Mouse (Mus musculus) macrophage (primary cell): ENCODE data around the gene Nfatc2. TPM values are rescaled to one million over a fixed set of nuclear protein-coding genes. Genes with fewer than 3 reads are reported as not detected.
A peak's percentile ranks its signal among the peaks of the same experiment; 100 is the strongest.

Source experiments
- H3K27ac ChIP-seq: fragments of 350-480 bp; formaldehyde crosslinking; 2 replicates; pipeline ENCODE4 v1.9.0; 2021
- H3K36me3 ChIP-seq: fragments of 350-480 bp; formaldehyde crosslinking; 2 replicates; pipeline ENCODE4 v1.9.0; 2021; ENCODE audit errors: inconsistent target
- H3K4me3 ChIP-seq: fragments of 350-480 bp; formaldehyde crosslinking; 2 replicates; pipeline ENCODE4 v1.9.0; 2021; ENCODE audit errors: inconsistent target
- H3K79me2 ChIP-seq: fragments of 350-480 bp; formaldehyde crosslinking; 2 replicates; pipeline ENCODE4 v1.9.0; 2021; ENCODE audit errors: inconsistent target
- WGBS: methylation state at CpG from one replicate; pipeline ENCODE4 v1.1.7; 2026; ENCODE audit warnings: inconsistent platforms; ENCODE audit not compliant: missing documents; 5-methylcytosine and 5-hydroxymethylcytosine counted together
- polyA plus RNA-seq: library from polyadenylated mRNA; stranded (reverse); fragments of 250-400 nt; gene quantifications from 3 replicates; pipeline ENCODE4 v1.2.4, GENCODE M21; 2018; ENCODE audit warnings: inconsistent platforms

Gene Nfatc2
- polyA plus RNA-seq, 1 experiment from 2014 or later, result 26.6 TPM

GRCm38 (mm10) chr2:168578132-168578531 lies 23.3 kb downstream of the Nfatc2 start:
- H3K4me3 ChIP-seq, result no peak overlapping the region
- 78% methylated on average over 9 of the region's 9 CpGs for WGBS
- peak overlapping the region; percentile 94 for H3K27ac ChIP-seq
- H3K36me3 ChIP-seq, result no peaks in the 10 kb centered on the region
- H3K79me2 ChIP-seq, result peaks cover 88% of the 10 kb centered on the region

GRCm38 (mm10) chr2:168577381-168577780 lies 24.1 kb downstream of the Nfatc2 start:
- WGBS, result 89% methylated on average over 7 of the region's 7 CpGs
- H3K36me3 ChIP-seq, result no peaks in the 10 kb centered on the region

GRCm38 (mm10) chr2:168575834-168576233 lies 25.6 kb downstream of the Nfatc2 start:
- Histone ChIP-seq H3K4me3 (no peak overlapping the region), H3K36me3 (no peaks in the 10 kb centered on the region), H3K27ac (peak overlapping the region; percentile 73), H3K79me2 (peaks cover 86% of the 10 kb centered on the region)
- 93% methylated on average over 5 of the region's 5 CpGs for WGBS

More at GRCm38 (mm10) chr2:168577381-168577780, 24.1 kb downstream of the Nfatc2 start:
- Histone ChIP-seq H3K27ac (peak overlapping the region; percentile 94), H3K79me2 (peaks cover 91% of the 10 kb centered on the region), H3K4me3 (no peak overlapping the region)

GRCm38 (mm10) chr2:168574934-168575333 lies 26.5 kb downstream of the Nfatc2 start:
- H3K27ac ChIP-seq, result peak overlapping the region; percentile 73
- no peaks in the 10 kb centered on the region for H3K36me3 ChIP-seq
- no peak overlapping the region for H3K4me3 ChIP-seq
- 48% methylated on average over 10 of the region's 10 CpGs for WGBS
- H3K79me2 ChIP-seq, result peaks cover 78% of the 10 kb centered on the region

GRCm38 (mm10) chr2:168573866-168574265 lies 27.6 kb downstream of the Nfatc2 start:
- peaks cover 5% of the 10 kb centered on the region; the same call in 1 of the 2 replicates for H3K36me3 ChIP-seq
- 32% methylated on average over 3 of the region's 3 CpGs for WGBS
- H3K27ac ChIP-seq, result peak overlapping the region; percentile 73

GRCm38 (mm10) chr2:168571241-168571640 lies 30.2 kb downstream of the Nfatc2 start:
- H3K36me3 ChIP-seq, result peaks cover 29% of the 10 kb centered on the region; the same call in 1 of the 2 replicates
- no peak overlapping the region for H3K27ac ChIP-seq
- 98% methylated on average over 15 of the region's 32 CpGs for WGBS
- peaks cover 65% of the 10 kb centered on the region for H3K79me2 ChIP-seq
- H3K4me3 ChIP-seq, result no peak overlapping the region

More at GRCm38 (mm10) chr2:168573866-168574265, 27.6 kb downstream of the Nfatc2 start:
- Histone ChIP-seq H3K4me3 (no peak overlapping the region), H3K79me2 (peaks cover 82% of the 10 kb centered on the region)

- 76% methylated on average over 19 of the region's 19 CpGs for WGBS
- no peak overlapping the region for H3K27ac ChIP-seq
- peaks cover 41% of the 10 kb centered on the region; the same call in 1 of the 2 replicates for H3K36me3 ChIP-seq
- H3K79me2 ChIP-seq, result peaks cover 69% of the 10 kb centered on the region
- no peak overlapping the region for H3K4me3 ChIP-seq
Observed at GRCm38 (mm10) chr2:168565538-168566253, 35.8 kb downstream of the Nfatc2 start.

- peaks cover 78% of the 10 kb centered on the region for H3K79me2 ChIP-seq
- peak overlapping the region; percentile 75 for H3K27ac ChIP-seq
- H3K4me3 ChIP-seq, result no peak overlapping the region
- under 1% methylated on average over 12 of the region's 12 CpGs for WGBS
- peaks cover 29% of the 10 kb centered on the region; the same call in 1 of the 2 replicates for H3K36me3 ChIP-seq
Observed at GRCm38 (mm10) chr2:168563184-168563583, 38.3 kb downstream of the Nfatc2 start.

- H3K4me3 ChIP-seq, result no peak overlapping the region
- 70% methylated on average over 8 of the region's 8 CpGs for WGBS
- peak overlapping the region; percentile 93 for H3K27ac ChIP-seq
- H3K79me2 ChIP-seq, result peaks cover 90% of the 10 kb centered on the region
- no peaks in the 10 kb centered on the region for H3K36me3 ChIP-seq
Observed at GRCm38 (mm10) chr2:168557035-168557434, 44.4 kb downstream of the Nfatc2 start.

- Histone ChIP-seq H3K36me3 (no peaks in the 10 kb centered on the region), H3K4me3 (no peak overlapping the region), H3K79me2 (peaks cover 90% of the 10 kb centered on the region), H3K27ac (peak overlapping the region; percentile 93)
- 4% methylated on average over 20 of the region's 23 CpGs for WGBS
Observed at GRCm38 (mm10) chr2:168555897-168556670, 45.4 kb downstream of the Nfatc2 start.

GRCm38 (mm10) chr2:168553541-168553961 lies 47.9 kb downstream of the Nfatc2 start:
- 32% methylated on average over 18 of the region's 18 CpGs for WGBS
- H3K4me3 ChIP-seq, result no peak overlapping the region
- H3K36me3 ChIP-seq, result no peaks in the 10 kb centered on the region
- H3K27ac ChIP-seq, result peak overlapping the region; percentile 93; the same call in 1 of the 2 replicates
- H3K79me2 ChIP-seq, result peaks cover 90% of the 10 kb centered on the region

GRCm38 (mm10) chr2:168552405-168552804 lies 49.1 kb downstream of the Nfatc2 start:
- Histone ChIP-seq H3K79me2 (peaks cover 90% of the 10 kb centered on the region), H3K4me3 (no peak overlapping the region), H3K36me3 (no peaks in the 10 kb centered on the region), H3K27ac (no peak overlapping the region)
- 88% methylated on average over 3 of the region's 5 CpGs for WGBS

- H3K27ac ChIP-seq, result no peak overlapping the region
- 91% methylated on average over 7 of the region's 7 CpGs for WGBS
- no peaks in the 10 kb centered on the region for H3K36me3 ChIP-seq
- peaks cover 97% of the 10 kb centered on the region for H3K79me2 ChIP-seq
- no peak overlapping the region for H3K4me3 ChIP-seq
Observed at GRCm38 (mm10) chr2:168551218-168551617, 50.2 kb downstream of the Nfatc2 start.

- peaks cover 100% of the 10 kb centered on the region for H3K79me2 ChIP-seq
- no peak overlapping the region for H3K4me3 ChIP-seq
- WGBS, result 77% methylated on average over 12 of the region's 12 CpGs
- H3K27ac ChIP-seq, result no peak overlapping the region
- no peaks in the 10 kb centered on the region for H3K36me3 ChIP-seq
Observed at GRCm38 (mm10) chr2:168549326-168549725, 52.1 kb downstream of the Nfatc2 start.

- Histone ChIP-seq H3K79me2 (peaks cover 100% of the 10 kb centered on the region), H3K27ac (no peak overlapping the region), H3K4me3 (no peak overlapping the region), H3K36me3 (peaks cover 3% of the 10 kb centered on the region; the same call in 1 of the 2 replicates)
- WGBS, result 79% methylated on average over 4 of the region's 4 CpGs
Observed at GRCm38 (mm10) chr2:168548008-168548407, 53.4 kb downstream of the Nfatc2 start.
